Mouse (Mus musculus) intestine, postnatal 0 days (tissue): Measurements from ENCODE around the gene Tbx20. TPM values are rescaled to one million over a fixed set of nuclear protein-coding genes. Genes with fewer than 3 reads are reported as not detected.

Experiments
- ATAC-seq: fragments of 200-750 bp; cut with Nextera tagmentation; 2 replicates; pipeline ENCODE4 v1.8.0; 2017; ENCODE audit warnings: mild to moderate bottlenecking, moderate TSS enrichment, moderate library complexity
- H3K27ac ChIP-seq: fragments of 300-500 bp; sonication (generic); 2 replicates; pipeline ENCODE4 v1.5.1; 2014; ENCODE audit warnings: mild to moderate bottlenecking, low read depth, low read length, moderate library complexity
- H3K27me3 ChIP-seq: fragments of 300-500 bp; sonication (generic); replicated peaks from 2 replicates; pipeline ENCODE4 v1.6.1; 2014; ENCODE audit warnings: low read length, mixed read lengths; ENCODE audit not compliant: control insufficient read depth, insufficient read depth
- H3K36me3 ChIP-seq: fragments of 300-500 bp; sonication (generic); 2 replicates; pipeline ENCODE4 v1.6.1; 2014; ENCODE audit warnings: mild to moderate bottlenecking, moderate library complexity; ENCODE audit not compliant: control insufficient read depth, insufficient read depth
- H3K4me1 ChIP-seq: fragments of 300-500 bp; sonication (generic); replicated peaks from 2 replicates; pipeline ENCODE4 v1.6.1; 2014; ENCODE audit warnings: antibody characterized with exemption, low read length, mixed read lengths; ENCODE audit not compliant: control insufficient read depth, insufficient read depth
- H3K4me2 ChIP-seq: fragments of 300-500 bp; sonication (generic); replicated peaks from 2 replicates; pipeline ENCODE4 v1.6.1; 2014; ENCODE audit warnings: low read depth, mild to moderate bottlenecking, moderate library complexity
- H3K4me3 ChIP-seq: fragments of 300-500 bp; sonication (generic); 2 replicates; pipeline ENCODE4 v1.5.1; 2014; ENCODE audit warnings: low read depth, low read length
- H3K9ac ChIP-seq: fragments of 300-500 bp; sonication (generic); 2 replicates; pipeline ENCODE4 v1.6.1; 2014; ENCODE audit warnings: mild to moderate bottlenecking, low read depth, low read length
- H3K9me3 ChIP-seq: fragments of 300-500 bp; sonication (generic); 2 replicates; pipeline ENCODE4 v1.6.1; 2016; ENCODE audit warnings: mixed run types; ENCODE audit not compliant: control insufficient read depth
- CTCF ChIP-seq: sonication (generic); IDR thresholded peaks from 2 replicates; pipeline ENCODE4 v1.5.1; 2016; ENCODE audit warnings: low read depth, mild to moderate bottlenecking, control low read depth, antibody characterized with exemption, moderate library complexity
- WGBS: fragments of 180-500 bp; shearing (Covaris S2); extraction: QIAGEN DNeasy Blood & Tissue Kit; methylation state at CpG from one replicate; pipeline ENCODE4 v1.1.7; 2014; 5-methylcytosine and 5-hydroxymethylcytosine counted together
- polyA plus RNA-seq: library from polyadenylated mRNA; unstranded; fragments of >200 nt; fragmentation: Nextera tagmentation; extraction: Ambion mirVana; gene quantifications from 2 replicates; pipeline ENCODE4 v1.2.1, GENCODE M21; 2015

Gene Tbx20
- polyA plus RNA-seq, 1 experiment from 2014 or later, result not detected

DNA sequence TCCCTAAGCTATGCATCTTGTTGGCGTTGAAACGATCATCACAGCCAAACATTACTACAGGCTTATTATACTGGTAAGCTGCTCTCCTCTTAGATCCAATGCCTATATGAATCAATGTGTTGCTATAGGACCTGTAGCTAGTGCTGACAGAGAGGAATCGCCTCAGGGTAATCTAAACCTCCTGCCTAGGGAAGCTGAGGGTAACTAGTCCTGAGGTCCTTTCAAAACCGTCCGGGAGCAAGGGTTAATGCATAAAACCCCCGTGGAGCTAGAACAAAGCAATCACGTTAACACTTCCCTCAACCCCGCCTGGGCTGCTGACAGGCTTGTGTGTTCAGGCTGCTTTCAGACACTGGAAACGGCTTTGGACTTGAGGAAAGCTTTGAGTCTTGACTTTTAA lies 2.4 kb upstream of the Tbx20 start:
- no peak for ATAC-seq
- Histone ChIP-seq H3K4me1 (no peaks in the 10 kb centered on the region), H3K4me3 (no peak overlapping the region), H3K36me3 (no peaks in the 10 kb centered on the region), H3K9me3 (no peaks in the 10 kb centered on the region), H3K27me3 (peaks cover 99% of the 10 kb centered on the region), H3K9ac (no peak overlapping the region), H3K27ac (no peak overlapping the region), H3K4me2 (no peak overlapping the region)
- 2% methylated on average over 9 of the region's 9 CpGs for WGBS
- TF ChIP-seq CTCF, result no peak

DNA sequence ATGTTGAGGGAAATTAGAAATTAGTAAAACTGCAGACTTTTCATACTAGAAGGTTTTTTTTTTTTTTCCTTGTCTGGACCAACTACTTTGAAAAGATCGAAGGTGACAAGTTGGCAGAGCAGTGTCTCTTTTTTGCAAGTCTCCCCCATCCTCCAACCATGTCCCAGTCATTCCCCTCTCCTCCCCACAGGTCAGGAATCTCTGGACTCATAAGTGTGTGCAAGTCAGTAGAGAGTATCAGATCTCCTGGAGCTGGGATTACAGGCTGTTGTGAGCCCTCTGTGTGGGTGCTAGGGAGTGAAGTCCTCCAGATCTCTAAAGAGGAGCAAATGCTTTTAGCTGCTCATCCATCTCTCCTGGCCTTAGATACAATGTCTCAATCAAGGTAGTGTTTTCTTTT lies 1.5 kb upstream of the Tbx20 start:
- Histone ChIP-seq H3K4me3 (no peak overlapping the region), H3K27ac (no peak overlapping the region), H3K36me3 (no peaks in the 10 kb centered on the region), H3K9me3 (no peaks in the 10 kb centered on the region), H3K27me3 (peaks cover 99% of the 10 kb centered on the region), H3K4me2 (no peak overlapping the region), H3K9ac (no peak overlapping the region), H3K4me1 (no peaks in the 10 kb centered on the region)
- 25% methylated on average over 1 of the region's 1 CpGs for WGBS
- ATAC-seq, result no peak
- no peak for TF ChIP-seq CTCF

DNA sequence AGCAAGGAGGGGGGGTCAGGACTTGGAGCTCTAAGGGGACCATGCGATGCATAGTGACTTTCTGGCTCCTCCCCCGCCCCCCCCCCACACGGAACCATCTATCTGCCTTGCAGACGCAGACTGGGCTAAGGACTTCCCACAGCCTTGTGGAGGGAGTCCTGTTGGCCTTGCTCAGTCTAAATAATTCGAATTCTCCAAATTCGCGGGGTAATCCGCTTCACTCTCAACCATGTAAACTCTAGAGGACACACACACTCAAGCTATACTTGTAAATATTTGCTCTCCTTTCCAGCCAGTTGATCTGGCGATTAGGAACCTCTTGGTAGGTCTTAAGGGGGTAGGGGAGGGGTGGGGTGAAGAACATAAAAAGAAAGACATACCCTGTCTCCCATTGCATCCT lies 898 bp upstream of the Tbx20 start:
- whole genome bisulfite sequencing, result under 1% methylated on average over 9 of the region's 9 CpGs
- H3K9ac ChIP-seq, result no peak overlapping the region
- no peak for TF ChIP-seq CTCF
- H3K27ac ChIP-seq, result no peak overlapping the region
- no peaks in the 10 kb centered on the region for H3K9me3 ChIP-seq
- H3K4me2 ChIP-seq, result no peak overlapping the region
- peaks cover 99% of the 10 kb centered on the region for H3K27me3 ChIP-seq
- no peak overlapping the region for H3K4me3 ChIP-seq
- no peaks in the 10 kb centered on the region for H3K36me3 ChIP-seq
- no peak for ATAC-seq
- no peaks in the 10 kb centered on the region for H3K4me1 ChIP-seq

DNA sequence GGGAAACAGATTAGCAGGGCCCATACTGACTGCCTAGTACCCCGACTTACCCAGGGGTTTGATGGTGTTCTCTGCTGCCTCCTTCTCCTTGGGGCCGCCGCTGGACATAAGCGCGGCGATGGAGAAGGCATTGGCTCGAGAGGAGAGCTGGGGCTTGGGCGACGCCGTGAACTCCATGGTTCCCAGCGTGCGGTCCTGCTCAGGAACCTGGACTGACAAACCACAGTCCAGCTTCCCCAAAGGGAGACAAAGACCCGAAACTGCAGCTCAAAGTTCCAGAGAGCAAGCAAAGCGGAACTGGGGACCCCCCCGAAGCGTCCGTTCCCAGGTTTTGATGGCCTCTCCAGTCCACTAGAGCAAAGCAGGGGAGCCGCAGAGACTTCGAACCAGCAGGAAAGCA lies 434 bp downstream of the Tbx20 start:
- Histone ChIP-seq H3K4me3 (peak overlapping the region; percentile 27), H3K36me3 (no peaks in the 10 kb centered on the region), H3K4me2 (peak overlapping the region; percentile 49), H3K27me3 (peaks cover 97% of the 10 kb centered on the region), H3K9ac (no peak overlapping the region), H3K27ac (no peak overlapping the region), H3K4me1 (no peaks in the 10 kb centered on the region), H3K9me3 (no peaks in the 10 kb centered on the region)
- ATAC-seq, result no peak
- WGBS, result 1% methylated on average over 19 of the region's 19 CpGs
- TF ChIP-seq CTCF, result no peak

DNA sequence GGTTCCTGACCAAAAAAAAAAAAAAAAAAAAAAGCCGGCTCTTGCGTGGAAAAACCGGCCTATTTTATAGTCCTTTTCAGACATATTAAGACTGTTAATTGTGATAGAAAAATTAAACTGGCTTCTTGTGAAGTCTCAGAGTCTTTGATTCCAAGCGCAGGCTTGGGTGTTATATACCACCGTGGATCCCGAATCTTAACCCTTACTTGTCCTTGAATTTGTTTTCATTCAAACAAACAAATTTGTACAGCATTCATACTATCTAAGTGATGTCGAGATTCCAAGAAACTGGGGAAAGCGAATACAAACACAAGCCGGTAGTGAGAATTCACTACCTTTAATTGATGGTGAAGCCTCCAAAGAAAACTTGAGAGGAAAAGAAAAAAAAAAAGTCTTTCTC lies 932 bp downstream of the Tbx20 start:
- Histone ChIP-seq H3K4me2 (no peak overlapping the region), H3K4me1 (no peaks in the 10 kb centered on the region), H3K27ac (no peak overlapping the region), H3K27me3 (peaks cover 97% of the 10 kb centered on the region), H3K36me3 (no peaks in the 10 kb centered on the region), H3K9me3 (no peaks in the 10 kb centered on the region), H3K4me3 (no peak overlapping the region), H3K9ac (no peak overlapping the region)
- WGBS, result 3% methylated on average over 9 of the region's 9 CpGs
- TF ChIP-seq CTCF, result no peak
- no peak for ATAC-seq

DNA sequence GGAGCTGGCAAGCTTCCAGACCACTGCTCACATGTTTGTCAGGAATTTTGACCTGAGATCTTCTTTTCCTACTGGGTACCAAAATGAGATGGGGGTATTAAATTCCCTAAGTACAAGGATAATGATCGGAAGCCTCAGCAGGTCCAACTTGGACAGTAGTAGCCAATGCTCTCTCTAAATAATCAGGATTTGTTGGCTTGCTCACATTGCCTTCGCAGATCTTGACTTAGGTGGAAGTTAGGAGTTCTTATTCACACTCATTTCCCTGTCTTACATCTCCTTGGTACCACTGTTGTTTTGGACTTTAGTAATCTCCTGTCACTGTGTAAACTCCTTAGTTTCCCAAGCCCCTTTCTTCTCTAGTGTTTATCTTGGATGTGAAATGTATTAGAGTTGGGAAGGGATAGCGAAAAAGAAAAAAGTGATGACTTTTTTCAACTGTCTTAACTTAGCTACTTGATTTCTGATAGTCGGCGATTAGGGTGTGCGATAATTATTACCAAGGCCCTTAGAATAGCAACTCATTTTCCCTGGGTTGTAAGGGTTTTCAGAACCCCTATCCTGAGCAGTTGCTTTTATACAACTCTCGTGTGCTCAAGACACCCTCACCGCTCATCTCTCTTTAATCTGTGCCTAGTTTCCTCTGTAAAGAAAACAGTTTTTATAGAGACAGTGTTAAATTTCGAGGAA lies 1.5 kb downstream of the Tbx20 start:
- H3K4me1 ChIP-seq, result no peaks in the 10 kb centered on the region
- TF ChIP-seq CTCF, result no peak
- H3K27ac ChIP-seq, result no peak overlapping the region
- no peak overlapping the region for H3K9ac ChIP-seq
- WGBS, result 10% methylated on average over 9 of the region's 9 CpGs
- no peaks in the 10 kb centered on the region for H3K36me3 ChIP-seq
- peaks cover 95% of the 10 kb centered on the region for H3K27me3 ChIP-seq
- H3K4me2 ChIP-seq, result no peak overlapping the region
- H3K4me3 ChIP-seq, result no peak overlapping the region
- no peak for ATAC-seq
- no peaks in the 10 kb centered on the region for H3K9me3 ChIP-seq

DNA sequence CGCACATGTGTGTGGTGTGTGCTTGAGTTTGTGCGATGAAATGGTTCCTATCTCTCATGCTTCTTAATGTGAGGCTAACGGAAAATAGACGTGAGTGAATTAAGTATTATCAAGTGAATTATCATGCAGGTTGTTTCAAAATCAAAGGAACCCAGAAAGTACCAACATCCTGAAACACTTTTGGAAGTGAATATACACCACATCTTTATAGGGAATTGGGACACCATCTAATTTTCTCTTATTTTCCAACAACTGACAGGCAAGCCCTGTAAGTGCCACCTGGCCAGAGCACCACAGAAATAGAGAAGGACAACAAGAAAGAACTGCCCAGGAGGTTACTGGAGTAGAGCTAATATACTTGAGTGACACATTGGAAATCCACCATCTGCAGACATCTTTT lies 2.4 kb downstream of the Tbx20 start:
- no peak for TF ChIP-seq CTCF
- Histone ChIP-seq H3K27ac (no peak overlapping the region), H3K9me3 (no peaks in the 10 kb centered on the region), H3K36me3 (no peaks in the 10 kb centered on the region), H3K4me2 (no peak overlapping the region), H3K4me3 (no peak overlapping the region), H3K9ac (no peak overlapping the region), H3K27me3 (peaks cover 91% of the 10 kb centered on the region), H3K4me1 (no peaks in the 10 kb centered on the region)
- 32% methylated on average over 4 of the region's 4 CpGs for WGBS
- ATAC-seq, result no peak
